Mouse (Mus musculus): ENCODE data around the gene Aqp11. TPM values are rescaled to one million over a fixed set of nuclear protein-coding genes. Genes with fewer than 3 reads are reported as not detected.

Aqp11 gene
- polyA plus RNA-seq, 2 experiments: 2.2 to 4.2 TPM

DNA sequence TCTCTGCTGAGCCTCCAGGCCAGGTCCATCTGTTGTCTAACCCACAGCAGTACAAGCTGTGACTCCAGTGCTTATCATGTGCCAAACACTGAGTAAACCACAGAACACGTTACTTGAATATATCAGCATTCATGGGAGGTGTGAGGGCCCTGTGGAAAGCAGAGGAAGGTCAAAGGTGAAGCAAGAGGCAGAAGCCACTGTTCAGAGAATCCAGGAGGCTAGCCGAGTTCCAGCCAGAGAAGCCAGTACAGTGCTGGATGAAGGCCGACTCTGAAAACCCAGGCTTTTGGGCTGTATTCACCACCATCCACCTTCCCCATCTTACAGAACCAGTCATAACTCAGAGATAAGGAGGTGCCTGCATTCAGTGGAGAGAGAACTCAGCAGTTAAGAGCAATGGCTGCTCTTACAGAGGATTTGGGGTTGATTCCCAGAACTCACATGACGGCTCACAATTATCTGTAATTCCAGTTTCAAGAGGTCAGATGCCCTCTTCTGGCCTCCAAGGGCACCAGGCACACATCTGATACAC, 9.2 kb upstream of the Aqp11 start:
- 81% methylated on average over 4 of the region's 4 CpGs for WGBS
- no peak overlapping the region for H3K27ac ChIP-seq (replicated peaks; ENCODE audit: low read depth, low read length)
- DNase-seq (ENCODE audit: low spot score): no peak
- H3K4me3 ChIP-seq (replicated peaks; ENCODE audit: low read length): no peak overlapping the region
- H3K27me3 ChIP-seq (ENCODE audit: control insufficient read depth, insufficient read depth, low read length): no peaks in the 10 kb centered on the region
- no peak for ATAC-seq (ENCODE audit: low FRiP score, low read depth)
- TF ChIP-seq POLR2A (IDR thresholded peaks at IDR 0.05; ENCODE audit: borderline replicate concordance, extremely low read depth, insufficient read depth, insufficient read length): no peak
- no peaks in the 10 kb centered on the region for H3K9me3 ChIP-seq (ENCODE audit: control insufficient read depth, low read length)
- peaks cover 2% of the 10 kb centered on the region; the same call in 1 of the 2 replicates for H3K4me1 ChIP-seq (ENCODE audit: control insufficient read depth, insufficient read depth, low read length)
- H3K36me3 ChIP-seq (ENCODE audit: control insufficient read depth, insufficient read depth, low read length): no peaks in the 10 kb centered on the region
- no peak overlapping the region for H3K9ac ChIP-seq (ENCODE audit: low read depth, low read length, severe bottlenecking)
- H3K4me2 ChIP-seq (replicated peaks; ENCODE audit: low read depth, low read length, severe bottlenecking): no peak overlapping the region

DNA sequence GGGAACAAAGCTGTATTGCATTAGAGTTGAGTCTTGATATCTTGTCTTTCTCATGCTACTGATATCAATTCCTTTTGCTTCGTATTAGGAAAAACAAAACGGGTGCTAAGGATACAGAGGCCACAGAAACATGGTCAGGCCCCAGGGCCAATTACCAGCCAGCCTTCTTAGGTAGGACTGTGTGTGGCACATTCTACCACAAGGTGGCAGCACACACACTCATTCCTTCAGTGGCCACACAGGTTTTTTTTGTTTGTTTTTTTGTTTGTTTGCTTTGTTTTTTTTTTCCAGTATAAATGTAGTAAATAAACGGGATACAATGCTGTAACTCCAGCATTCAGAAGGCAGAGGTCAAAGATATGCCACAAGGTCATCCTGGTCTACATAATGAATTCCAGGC, 7.2 kb upstream of the Aqp11 start:
- Histone ChIP-seq H3K27me3 (ENCODE audit: control insufficient read depth, insufficient read depth, low read length) (no peaks in the 10 kb centered on the region), H3K4me2 (replicated peaks; ENCODE audit: low read depth, low read length, severe bottlenecking) (no peak overlapping the region), H3K9ac (ENCODE audit: low read depth, low read length, severe bottlenecking) (no peak overlapping the region), H3K9me3 (ENCODE audit: control insufficient read depth, low read length) (no peaks in the 10 kb centered on the region), H3K4me1 (ENCODE audit: control insufficient read depth, insufficient read depth, low read length) (peaks cover 2% of the 10 kb centered on the region; the same call in 1 of the 2 replicates), H3K27ac (replicated peaks; ENCODE audit: low read depth, low read length) (no peak overlapping the region), H3K36me3 (ENCODE audit: control insufficient read depth, insufficient read depth, low read length) (no peaks in the 10 kb centered on the region), H3K4me3 (replicated peaks; ENCODE audit: low read length) (no peak overlapping the region)
- TF ChIP-seq POLR2A (IDR thresholded peaks at IDR 0.05; ENCODE audit: borderline replicate concordance, extremely low read depth, insufficient read depth, insufficient read length): no peak
- ATAC-seq (ENCODE audit: low FRiP score, low read depth) (0 out of 2 replicates have a peak, but pooled peaks have one; percentile 60), DNase-seq (ENCODE audit: low spot score) (peak; percentile 78)
- WGBS: 10% methylated on average over 3 of the region's 3 CpGs

DNA sequence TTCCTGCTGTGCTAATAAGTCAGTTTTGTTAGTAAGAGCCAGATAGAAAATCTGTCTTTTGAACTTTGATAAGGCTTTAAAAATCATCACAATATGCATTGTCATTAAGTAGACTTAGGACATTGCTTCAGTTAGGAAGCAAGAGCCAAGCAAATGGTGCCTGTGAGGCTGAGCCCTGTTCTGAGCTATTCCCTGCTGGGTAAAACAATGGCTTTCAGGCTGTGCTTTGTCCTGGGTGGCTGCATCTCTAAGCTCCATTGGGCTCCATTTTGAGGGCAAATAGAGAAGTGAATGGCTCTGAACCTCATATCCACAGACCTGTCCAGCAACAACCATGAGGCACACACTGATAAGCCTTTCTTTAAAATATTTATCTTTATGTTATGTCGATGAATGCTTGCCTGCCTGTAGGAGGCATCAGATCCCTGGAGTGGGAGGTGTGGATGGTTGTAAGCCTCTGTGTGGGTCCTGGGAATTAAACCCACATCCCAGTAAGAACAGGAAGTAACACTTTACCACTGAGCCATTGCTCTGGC, 3.7 kb upstream of the Aqp11 start:
- Histone ChIP-seq H3K4me1 (ENCODE audit: control insufficient read depth, insufficient read depth, low read length) (peaks cover 6% of the 10 kb centered on the region; the same call in 1 of the 2 replicates), H3K36me3 (ENCODE audit: control insufficient read depth, insufficient read depth, low read length) (no peaks in the 10 kb centered on the region), H3K4me2 (replicated peaks; ENCODE audit: low read depth, low read length, severe bottlenecking) (no peak overlapping the region), H3K9ac (ENCODE audit: low read depth, low read length, severe bottlenecking) (no peak overlapping the region), H3K4me3 (replicated peaks; ENCODE audit: low read length) (no peak overlapping the region), H3K27ac (replicated peaks; ENCODE audit: low read depth, low read length) (no peak overlapping the region), H3K27me3 (ENCODE audit: control insufficient read depth, insufficient read depth, low read length) (no peaks in the 10 kb centered on the region), H3K9me3 (ENCODE audit: control insufficient read depth, low read length) (no peaks in the 10 kb centered on the region)
- TF ChIP-seq POLR2A (IDR thresholded peaks at IDR 0.05; ENCODE audit: borderline replicate concordance, extremely low read depth, insufficient read depth, insufficient read length): no peak
- DNase-seq (ENCODE audit: low spot score) (no peak), ATAC-seq (ENCODE audit: low FRiP score, low read depth) (no peak)
- WGBS: 65% methylated on average over 1 of the region's 1 CpGs

DNA sequence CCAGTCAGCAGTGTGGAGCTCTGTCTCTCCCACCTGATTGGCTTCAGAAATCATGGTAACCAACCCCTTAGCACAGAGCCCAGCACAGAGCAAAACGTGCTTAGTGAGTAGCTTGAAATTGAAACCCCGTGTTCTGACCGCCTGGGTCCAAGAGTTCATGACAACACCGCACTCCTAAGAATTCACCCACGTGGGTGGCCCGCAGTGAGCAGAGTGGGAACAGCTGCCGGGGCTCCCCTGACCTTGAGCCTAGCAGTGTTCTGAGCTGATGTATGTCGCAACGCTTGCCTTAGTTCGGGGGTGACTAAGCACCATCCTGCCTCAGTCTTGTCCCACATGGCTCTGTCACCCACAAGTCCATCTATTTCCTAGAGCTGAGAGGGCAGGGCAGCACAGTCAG, 2.9 kb upstream of the Aqp11 start:
- no peak overlapping the region for H3K4me2 ChIP-seq (replicated peaks; ENCODE audit: low read depth, low read length, severe bottlenecking)
- no peak for TF ChIP-seq POLR2A (IDR thresholded peaks at IDR 0.05; ENCODE audit: borderline replicate concordance, extremely low read depth, insufficient read depth, insufficient read length)

DNA sequence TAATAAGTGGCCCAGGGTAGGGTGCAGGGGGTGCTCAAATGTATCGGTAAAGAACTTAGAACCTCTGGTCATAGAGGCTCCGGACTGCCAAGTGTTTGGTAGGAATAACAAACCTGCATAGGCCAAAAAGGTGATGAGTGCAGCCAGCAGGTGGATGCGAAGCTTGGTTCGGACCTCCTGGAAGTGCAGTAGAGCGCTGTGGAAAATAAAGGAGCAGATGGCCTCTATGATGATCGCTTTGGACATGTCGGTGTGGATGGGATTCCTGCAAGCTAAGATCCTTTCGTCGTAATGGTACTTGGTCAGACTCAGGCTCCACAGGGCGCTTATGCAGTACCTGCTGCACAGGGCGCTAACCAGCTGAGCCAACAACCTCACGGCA, 842 bp downstream of the Aqp11 start:
- ATAC-seq (ENCODE audit: low FRiP score, low read depth) (no peak), DNase-seq (ENCODE audit: low spot score) (no peak)
- TF ChIP-seq POLR2A (IDR thresholded peaks at IDR 0.05; ENCODE audit: borderline replicate concordance, extremely low read depth, insufficient read depth, insufficient read length): no peak
- H3K36me3 ChIP-seq (ENCODE audit: control insufficient read depth, insufficient read depth, low read length): no peaks in the 10 kb centered on the region
- H3K4me1 ChIP-seq (ENCODE audit: control insufficient read depth, insufficient read depth, low read length): peaks cover 6% of the 10 kb centered on the region; the same call in 1 of the 2 replicates
- peak overlapping the region; percentile 64 for H3K9ac ChIP-seq (ENCODE audit: low read depth, low read length, severe bottlenecking)
- peak overlapping the region; percentile 92 for H3K4me2 ChIP-seq (replicated peaks; ENCODE audit: low read depth, low read length, severe bottlenecking)
- H3K4me3 ChIP-seq (replicated peaks; ENCODE audit: low read length): peak overlapping the region; percentile 64
- 11% methylated on average over 12 of the region's 12 CpGs for WGBS
- no peaks in the 10 kb centered on the region for H3K9me3 ChIP-seq (ENCODE audit: control insufficient read depth, low read length)
- H3K27me3 ChIP-seq (ENCODE audit: control insufficient read depth, insufficient read depth, low read length): no peaks in the 10 kb centered on the region
- H3K27ac ChIP-seq (replicated peaks; ENCODE audit: low read depth, low read length): no peak overlapping the region

More for the DNA sequence above, 2.9 kb upstream of the Aqp11 start:
- Histone ChIP-seq H3K9ac (ENCODE audit: low read depth, low read length, severe bottlenecking) (no peak overlapping the region), H3K27ac (replicated peaks; ENCODE audit: low read depth, low read length) (no peak overlapping the region), H3K4me1 (ENCODE audit: control insufficient read depth, insufficient read depth, low read length) (peaks cover 6% of the 10 kb centered on the region; the same call in 1 of the 2 replicates), H3K27me3 (ENCODE audit: control insufficient read depth, insufficient read depth, low read length) (no peaks in the 10 kb centered on the region), H3K4me3 (replicated peaks; ENCODE audit: low read length) (no peak overlapping the region), H3K36me3 (ENCODE audit: control insufficient read depth, insufficient read depth, low read length) (no peaks in the 10 kb centered on the region), H3K9me3 (ENCODE audit: control insufficient read depth, low read length) (no peaks in the 10 kb centered on the region)
- 58% methylated on average over 10 of the region's 10 CpGs for WGBS
- ATAC-seq (ENCODE audit: low FRiP score, low read depth) (no peak), DNase-seq (ENCODE audit: low spot score) (no peak)

All from limb, embryonic 14.5 days (tissue).